Mouse (Mus musculus) hindbrain, postnatal 0 days (tissue): ENCODE measurements at regions not wholly inside any gene's neighbourhood (a gene's known extent, or its start where the extent isn't known, plus 50 kb on each side); places are given as distances from the start of the nearest gene placed in this dataset.
A peak's percentile ranks its signal among the peaks of the same experiment; 100 is the strongest.

Experiments
- ATAC-seq: fragments of 200-750 bp; cut with Nextera tagmentation; 2 replicates; pipeline ENCODE4 v1.8.0; 2017; ENCODE audit warnings: mild to moderate bottlenecking, moderate TSS enrichment, moderate library complexity
- DNase-seq: peaks from one replicate; pipeline ENCODE4 v3.0.0-alpha.2; 2015; ENCODE audit warnings: low spot score
- H3K27ac ChIP-seq: fragments of 300-500 bp; sonication (generic); 2 replicates; pipeline ENCODE4 v1.5.1; 2014; ENCODE audit warnings: mild to moderate bottlenecking
- H3K27me3 ChIP-seq: fragments of 300-500 bp; sonication (generic); 2 replicates; pipeline ENCODE4 v1.6.1; 2014; ENCODE audit warnings: low read length, mixed read lengths; ENCODE audit not compliant: insufficient read depth
- H3K36me3 ChIP-seq: fragments of 300-500 bp; sonication (generic); 2 replicates; pipeline ENCODE4 v1.6.1; 2014; ENCODE audit warnings: low read length, mixed read lengths; ENCODE audit not compliant: insufficient read depth
- H3K4me1 ChIP-seq: fragments of 300-500 bp; sonication (generic); 2 replicates; pipeline ENCODE4 v1.6.1; 2014; ENCODE audit warnings: antibody characterized with exemption, low read length, mixed read lengths; ENCODE audit not compliant: insufficient read depth
- H3K4me2 ChIP-seq: fragments of 300-500 bp; sonication (generic); 2 replicates; pipeline ENCODE4 v1.6.1; 2014; ENCODE audit warnings: low read depth, mild to moderate bottlenecking, low read length, moderate library complexity, mixed read lengths
- H3K4me3 ChIP-seq: fragments of 300-500 bp; sonication (generic); 2 replicates; pipeline ENCODE4 v1.5.1; 2014; ENCODE audit warnings: low read length
- H3K9ac ChIP-seq: fragments of 300-500 bp; sonication (generic); replicated peaks from 2 replicates; pipeline ENCODE4 v1.6.1; 2014; ENCODE audit warnings: mild to moderate bottlenecking, low read length, moderate library complexity, mixed read lengths
- H3K9me3 ChIP-seq: fragments of 300-500 bp; sonication (generic); 2 replicates; pipeline ENCODE4 v1.6.1; 2016; ENCODE audit warnings: low read length, mixed read lengths
- CTCF ChIP-seq: IDR thresholded peaks from 2 replicates; pipeline ENCODE4 v1.5.1; 2016; ENCODE audit warnings: antibody characterized with exemption, control low read depth, low read depth
- WGBS: fragments of 180-500 bp; shearing (Covaris S2); extraction: QIAGEN DNeasy Blood & Tissue Kit; methylation state at CpG from one replicate; pipeline ENCODE4 v1.1.7; 2014; 5-methylcytosine and 5-hydroxymethylcytosine counted together

DNA sequence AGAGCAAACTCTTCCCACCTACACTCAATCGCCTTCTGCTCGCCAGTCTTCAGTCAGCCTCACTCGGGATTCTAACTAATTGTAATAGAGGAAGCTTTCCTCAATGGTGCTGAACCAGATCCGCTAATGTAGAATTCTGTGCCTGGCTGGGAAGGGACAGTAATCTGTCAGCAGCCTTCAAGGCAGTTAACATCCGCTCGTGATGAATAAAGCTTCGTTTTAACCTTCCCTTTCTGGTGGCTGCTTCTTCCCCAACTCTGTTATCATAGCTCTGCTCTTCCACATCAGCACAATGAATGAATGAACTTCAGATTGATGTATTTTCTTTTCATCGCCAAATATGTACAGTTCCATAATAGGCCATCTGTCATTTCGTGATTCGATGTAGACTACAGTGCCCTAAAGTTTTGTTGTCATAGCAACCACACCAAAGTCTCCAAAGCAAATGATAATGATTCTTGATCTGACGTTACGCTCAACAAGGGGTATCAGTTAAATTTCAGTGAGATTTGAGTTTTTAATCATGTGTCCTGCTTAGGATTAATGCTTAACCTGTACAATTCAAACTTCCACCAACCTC is 259.0 kb downstream of the Car8 start:
- H3K27ac ChIP-seq = no peak overlapping the region
- no peaks in the 10 kb centered on the region for H3K36me3 ChIP-seq
- no peak for ATAC-seq
- 52% methylated on average over 12 of the region's 12 CpGs for WGBS
- TF ChIP-seq CTCF = no peak
- no peak overlapping the region for H3K4me2 ChIP-seq
- H3K9ac ChIP-seq = no peak overlapping the region
- H3K9me3 ChIP-seq = no peaks in the 10 kb centered on the region
- peak; percentile 32 for DNase-seq
- no peaks in the 10 kb centered on the region for H3K27me3 ChIP-seq
- H3K4me1 ChIP-seq = no peaks in the 10 kb centered on the region
- no peak overlapping the region for H3K4me3 ChIP-seq

DNA sequence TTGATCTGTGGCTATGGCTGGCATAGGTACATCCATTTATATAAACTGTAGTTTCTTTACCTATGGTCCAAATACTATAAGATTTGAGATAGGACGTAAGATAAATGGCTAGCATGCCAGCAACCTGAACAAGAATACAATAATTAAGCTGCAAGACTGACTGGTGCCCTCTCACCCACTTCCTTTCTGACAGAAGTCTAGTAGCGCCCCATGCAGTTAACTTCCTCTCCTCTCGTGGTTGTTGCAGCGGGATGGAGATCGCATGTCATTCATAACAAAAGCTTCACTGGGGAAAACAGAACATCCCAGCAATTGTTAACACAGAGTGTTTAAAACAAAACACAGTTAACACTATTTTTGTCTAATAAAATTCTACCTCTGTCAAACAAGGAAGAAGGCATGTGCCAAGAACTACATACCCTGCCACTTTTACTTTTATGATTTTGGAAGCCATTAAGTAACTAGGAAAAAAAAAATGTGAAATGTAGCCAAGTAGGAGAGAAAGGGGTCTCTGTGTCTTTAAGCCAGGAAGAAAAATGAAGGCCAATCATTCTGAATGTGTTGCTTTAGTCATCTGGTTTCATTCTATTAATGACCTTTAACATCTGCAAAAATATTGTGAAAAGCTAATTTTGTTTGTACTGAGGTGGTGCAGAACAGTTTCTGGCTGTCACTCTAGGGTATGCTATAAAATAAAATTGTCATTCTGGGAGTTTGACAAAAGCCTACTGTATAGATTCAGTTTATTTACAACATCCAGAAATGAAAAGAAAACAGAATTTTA is 261.0 kb downstream of the Car8 start:
- Histone ChIP-seq H3K36me3 (no peaks in the 10 kb centered on the region), H3K4me1 (no peaks in the 10 kb centered on the region), H3K9ac (no peak overlapping the region), H3K27ac (no peak overlapping the region), H3K27me3 (no peaks in the 10 kb centered on the region), H3K9me3 (no peaks in the 10 kb centered on the region), H3K4me3 (no peak overlapping the region), H3K4me2 (0 out of 2 replicates have a peak overlapping the region, but pooled peaks have one; percentile 7)
- DNase-seq = no peak
- no peak for ATAC-seq
- TF ChIP-seq CTCF = no peak
- WGBS = 60% methylated on average over 5 of the region's 5 CpGs

DNA sequence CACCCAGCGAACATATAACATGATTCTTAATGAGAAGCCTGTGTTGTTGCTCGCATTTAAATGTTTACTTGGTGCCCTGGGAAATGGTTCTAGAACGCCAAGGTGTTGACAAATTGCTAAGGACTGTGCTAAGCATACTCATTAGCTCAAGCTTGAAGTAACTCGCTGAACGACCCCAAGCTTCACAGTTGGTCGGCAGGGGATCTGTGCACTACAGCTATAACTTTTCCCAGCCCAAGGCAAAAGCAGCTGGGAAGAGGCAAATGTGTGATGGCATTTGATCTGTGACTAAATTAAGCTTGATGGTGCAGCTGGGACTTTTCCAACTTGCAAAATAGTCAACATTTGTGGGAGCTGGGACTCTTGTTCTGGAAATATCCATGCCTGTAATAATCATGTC is 268.6 kb downstream of the Car8 start:
- Histone ChIP-seq H3K4me2 (no peak overlapping the region), H3K27me3 (no peaks in the 10 kb centered on the region), H3K4me1 (no peaks in the 10 kb centered on the region), H3K27ac (no peak overlapping the region), H3K9me3 (no peaks in the 10 kb centered on the region), H3K4me3 (no peak overlapping the region), H3K36me3 (no peaks in the 10 kb centered on the region), H3K9ac (no peak overlapping the region)
- ATAC-seq = no peak
- WGBS = 43% methylated on average over 6 of the region's 6 CpGs
- TF ChIP-seq CTCF = no peak
- peak; percentile 45 for DNase-seq

DNA sequence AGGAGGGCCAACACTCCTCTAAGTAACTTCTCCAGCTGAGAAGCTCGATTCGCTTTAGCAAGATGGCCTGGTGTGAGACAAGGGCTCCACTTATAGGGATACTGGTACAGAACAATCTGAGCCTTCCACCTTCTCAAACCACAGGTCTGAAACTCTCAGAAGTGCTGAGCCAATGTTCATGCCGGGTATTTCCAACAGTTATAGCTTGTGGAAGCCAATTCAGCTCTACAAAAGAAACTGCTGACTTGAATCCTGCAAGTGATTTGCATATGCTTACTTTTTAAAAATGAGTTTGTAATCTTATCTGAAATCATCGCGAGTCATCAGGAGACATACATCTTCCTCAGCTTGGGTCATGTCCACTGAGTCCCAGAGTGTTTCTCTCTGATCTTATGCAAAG is 273.2 kb downstream of the Car8 start:
- no peak overlapping the region for H3K27ac ChIP-seq
- no peak overlapping the region for H3K9ac ChIP-seq
- no peaks in the 10 kb centered on the region for H3K36me3 ChIP-seq
- H3K4me1 ChIP-seq = no peaks in the 10 kb centered on the region
- WGBS = 92% methylated on average over 5 of the region's 5 CpGs
- DNase-seq (no peak), ATAC-seq (no peak)
- TF ChIP-seq CTCF = no peak
- no peaks in the 10 kb centered on the region for H3K9me3 ChIP-seq
- H3K4me3 ChIP-seq = no peak overlapping the region
- no peaks in the 10 kb centered on the region for H3K27me3 ChIP-seq
- no peak overlapping the region for H3K4me2 ChIP-seq

DNA sequence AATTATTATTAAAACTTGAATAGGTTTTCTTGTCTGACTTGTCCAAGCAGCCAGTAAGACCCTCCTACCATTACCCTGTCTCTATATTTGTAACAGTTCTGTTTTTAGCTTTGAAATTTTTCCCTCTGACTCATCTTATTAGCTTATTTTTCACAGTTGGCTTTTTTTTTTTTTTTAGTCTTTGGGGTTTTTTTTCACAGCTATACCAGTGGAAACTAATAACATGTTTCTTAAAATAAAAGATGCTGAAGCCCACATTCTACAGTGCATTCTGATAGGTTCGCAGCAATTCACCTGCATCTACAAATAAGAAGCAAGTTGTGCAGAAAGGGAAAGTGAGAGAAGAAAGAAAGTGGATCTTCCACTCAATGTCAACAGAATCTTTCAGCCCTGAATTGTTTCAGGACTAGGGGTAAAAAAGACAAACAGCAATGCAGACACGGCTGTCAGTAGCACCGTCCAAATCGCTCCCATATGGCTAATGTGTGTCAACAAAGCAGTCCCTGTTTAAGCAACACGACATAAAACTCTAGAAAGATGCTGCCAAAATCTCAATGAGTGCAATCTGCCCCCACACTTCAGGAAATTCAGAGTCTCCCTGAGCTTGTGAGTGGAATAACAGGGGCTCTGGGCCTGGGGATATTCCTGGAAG is 277.2 kb downstream of the Car8 start:
- Histone ChIP-seq H3K9me3 (no peaks in the 10 kb centered on the region), H3K27me3 (no peaks in the 10 kb centered on the region), H3K4me2 (no peak overlapping the region), H3K9ac (no peak overlapping the region), H3K4me1 (no peaks in the 10 kb centered on the region), H3K36me3 (no peaks in the 10 kb centered on the region), H3K4me3 (no peak overlapping the region), H3K27ac (no peak overlapping the region)
- TF ChIP-seq CTCF = no peak
- ATAC-seq (no peak), DNase-seq (no peak)
- WGBS = 54% methylated on average over 5 of the region's 5 CpGs

DNA sequence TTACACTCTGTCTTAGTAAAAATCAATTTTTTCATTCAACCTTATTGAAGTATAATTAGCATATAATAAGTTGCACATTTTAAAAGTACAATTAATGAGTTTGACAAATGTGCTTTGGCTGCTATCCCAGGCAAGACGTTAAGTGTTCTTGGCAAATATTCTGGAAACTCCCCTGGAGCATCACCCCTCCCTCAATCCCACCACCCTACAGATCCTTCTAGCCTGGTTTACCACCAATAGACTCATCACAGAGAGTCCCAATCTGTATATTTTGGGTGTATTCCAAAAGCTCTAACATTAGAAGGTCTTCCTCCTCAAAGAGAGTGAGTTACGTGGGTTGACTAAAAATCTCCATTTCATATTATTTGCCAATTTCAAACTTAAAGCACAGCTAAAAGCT is 278.5 kb downstream of the Car8 start:
- no peak for TF ChIP-seq CTCF
- H3K9ac ChIP-seq = no peak overlapping the region
- H3K4me2 ChIP-seq = no peak overlapping the region
- H3K27ac ChIP-seq = no peak overlapping the region
- no peaks in the 10 kb centered on the region for H3K36me3 ChIP-seq
- H3K27me3 ChIP-seq = no peaks in the 10 kb centered on the region
- DNase-seq = no peak
- no peak for ATAC-seq
- H3K4me3 ChIP-seq = no peak overlapping the region
- H3K9me3 ChIP-seq = no peaks in the 10 kb centered on the region
- WGBS = 39% methylated on average over 2 of the region's 2 CpGs
- H3K4me1 ChIP-seq = no peaks in the 10 kb centered on the region

DNA sequence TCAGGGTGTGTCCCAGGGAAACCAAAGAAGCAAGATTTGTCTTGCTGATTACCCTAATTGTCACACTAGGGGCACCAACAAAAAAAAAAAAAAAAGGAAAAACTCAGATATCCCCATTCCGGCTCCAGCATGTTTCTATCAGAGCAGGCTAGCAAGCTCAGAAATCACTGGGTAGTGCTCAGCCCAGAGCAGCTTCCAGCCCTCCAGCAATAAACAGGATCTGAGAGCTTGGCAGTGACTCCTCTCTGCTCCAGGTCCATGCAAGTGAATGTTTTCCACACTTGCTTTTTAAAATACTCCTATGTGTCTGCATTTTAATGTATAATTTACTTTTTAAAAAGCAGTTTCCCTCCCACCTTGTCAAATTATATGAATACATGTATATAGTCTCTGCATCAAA is 290.8 kb downstream of the Car8 start:
- WGBS = 68% methylated on average over 1 of the region's 1 CpGs
- H3K36me3 ChIP-seq = no peaks in the 10 kb centered on the region
- H3K27me3 ChIP-seq = no peaks in the 10 kb centered on the region
- no peak overlapping the region for H3K9ac ChIP-seq
- ATAC-seq (no peak), DNase-seq (no peak)
- no peaks in the 10 kb centered on the region for H3K4me1 ChIP-seq
- no peak overlapping the region for H3K27ac ChIP-seq
- H3K9me3 ChIP-seq = no peaks in the 10 kb centered on the region
- no peak for TF ChIP-seq CTCF
- H3K4me2 ChIP-seq = no peak overlapping the region
- no peak overlapping the region for H3K4me3 ChIP-seq
